Mouse (Mus musculus) common myeloid progenitor, adult 5-6 weeks (primary cell): Measurements from ENCODE around the gene Exoc6. TPM values are rescaled to one million over a fixed set of nuclear protein-coding genes. Genes with fewer than 3 reads are reported as not detected.
A peak's percentile ranks its signal among the peaks of the same experiment; 100 is the strongest.

Experiments
- ATAC-seq: replicated peaks from 2 replicates; pipeline ENCODE4 v1.8.0; 2016; ENCODE audit warnings: low read depth, mild to moderate bottlenecking, moderate TSS enrichment, inconsistent platforms; ENCODE audit not compliant: poor library complexity, severe bottlenecking
- total RNA-seq: library from RNA; stranded (forward); fragments of 200-1000, 187-1606 nt; gene quantifications from 2 replicates; pipeline ENCODE4 v1.2.3, GENCODE M21; 2017

The Exoc6 gene
- total RNA-seq, 1 experiment from 2014 or later = 108 TPM

GRCm38 (mm10) chr19:37569186-37569754, 19.1 kb downstream of the Exoc6 start:
- ATAC-seq = no peak

- no peak for ATAC-seq
These were observed 20.9 kb downstream of the Exoc6 start for GRCm38 (mm10) chr19:37570966-37571718.

GRCm38 (mm10) chr19:37574802-37575201, 24.6 kb downstream of the Exoc6 start:
- no peak for ATAC-seq

GRCm38 (mm10) chr19:37579607-37580006, 29.4 kb downstream of the Exoc6 start:
- no peak for ATAC-seq

- ATAC-seq = no peak
These were observed 30.2 kb downstream of the Exoc6 start for GRCm38 (mm10) chr19:37580438-37580837.

GRCm38 (mm10) chr19:37585210-37585609, 35.0 kb downstream of the Exoc6 start:
- peak; percentile 90 for ATAC-seq

GRCm38 (mm10) chr19:37585684-37586083, 35.5 kb downstream of the Exoc6 start:
- peak; percentile 74 for ATAC-seq

- ATAC-seq = no peak
These were observed 40.3 kb downstream of the Exoc6 start for GRCm38 (mm10) chr19:37590544-37590943.

GRCm38 (mm10) chr19:37601968-37602848, 52.0 kb downstream of the Exoc6 start:
- ATAC-seq = peak; percentile 88

GRCm38 (mm10) chr19:37609991-37610390, 59.8 kb downstream of the Exoc6 start:
- ATAC-seq = no peak

- ATAC-seq = no peak
These were observed 62.7 kb downstream of the Exoc6 start for GRCm38 (mm10) chr19:37612893-37613292.

GRCm38 (mm10) chr19:37615039-37615630, 64.9 kb downstream of the Exoc6 start:
- no peak for ATAC-seq

- ATAC-seq = no peak
These were observed 97.8 kb downstream of the Exoc6 start for GRCm38 (mm10) chr19:37647994-37648393.

GRCm38 (mm10) chr19:37650526-37650925, 100.3 kb downstream of the Exoc6 start:
- ATAC-seq = no peak

- ATAC-seq = no peak
These were observed 103.8 kb downstream of the Exoc6 start for GRCm38 (mm10) chr19:37654012-37654411.

GRCm38 (mm10) chr19:37656441-37656840, 106.2 kb downstream of the Exoc6 start:
- ATAC-seq = no peak

GRCm38 (mm10) chr19:37665256-37665655, 115.0 kb downstream of the Exoc6 start:
- no peak for ATAC-seq

GRCm38 (mm10) chr19:37667855-37668594, 117.8 kb downstream of the Exoc6 start:
- ATAC-seq = peak; percentile 90

GRCm38 (mm10) chr19:37668657-37669056, 118.4 kb downstream of the Exoc6 start:
- ATAC-seq = no peak

- no peak for ATAC-seq
These were observed 119.3 kb downstream of the Exoc6 start for GRCm38 (mm10) chr19:37669486-37669885.
